Mouse (Mus musculus) testis, adult 2 months (tissue): ENCODE results near the gene Dpf1.

Experiments used
- CTCF ChIP-seq: fragments of 200-500 bp; IDR thresholded peaks from 2 replicates; pipeline ENCODE4 v1.5.1; 2012; ENCODE audit warnings: low read depth, mild to moderate bottlenecking, inconsistent platforms, low read length, moderate library complexity; ENCODE audit not compliant: control insufficient read depth, insufficient read depth, insufficient replicate concordance
- POLR2A ChIP-seq: fragments of 200-500 bp; IDR thresholded peaks from 2 replicates; pipeline ENCODE4 v1.6.1; 2012; ENCODE audit warnings: low read depth, mild to moderate bottlenecking, inconsistent platforms, low read length, moderate library complexity; ENCODE audit not compliant: control insufficient read depth

DNA sequence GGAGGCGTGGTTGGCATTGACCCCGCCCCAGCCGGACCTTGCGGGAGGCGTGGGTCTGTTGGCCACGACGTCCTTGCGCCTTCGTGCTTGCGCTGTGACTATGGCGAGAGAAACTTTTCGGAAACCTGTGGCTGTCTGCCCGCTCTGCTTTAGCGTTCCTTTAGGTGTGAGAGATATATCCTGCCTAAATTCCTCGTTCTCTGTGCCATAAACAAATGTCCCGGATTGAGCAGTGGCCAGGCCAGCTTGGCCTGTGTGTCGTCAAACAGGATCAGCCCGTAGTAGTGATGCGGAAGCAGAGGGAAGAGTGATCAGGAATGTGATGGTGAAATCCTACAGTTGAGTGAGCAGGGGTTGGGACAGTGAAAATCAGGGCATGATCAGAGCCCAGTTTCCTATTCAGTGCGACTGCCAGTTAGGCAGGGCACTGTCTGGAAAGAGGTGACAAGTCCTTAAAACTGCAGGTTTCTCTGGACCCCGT lies 21.6 kb upstream of the Dpf1 start:
- TF ChIP-seq CTCF, result no peak
- TF ChIP-seq POLR2A, result no peak; the same call in 1 of the 2 replicates
